Mouse (Mus musculus) v-Abl transformed pro-B cells (cell line): ENCODE measurements around the gene Olfr651.
"Not testable (repeated sequence)": the region's sequence is repeated elsewhere in the genome, so short reads cannot be mapped to it uniquely, and the experiment has no call there.

ENCODE experiments used
- in situ Hi-C, 2 experiments: fragments of 400-800 bp; cut with MboI; formaldehyde crosslinking; loops; one replicate each; pipeline ENCODE4 v1.15.1; 2025; ENCODE audit not compliant: unreplicated experiment in 2 of 2

The Olfr651 gene

GRCm38 (mm10) chr7:104549833-104550232, at the start of gene Olfr651:
Gene Olfr651 (plus strand): TSS chr7:104550133.
- in situ Hi-C loops, result no loop called here

GRCm38 (mm10) chr7:104501186-104501585, 48.7 kb upstream of the Olfr651 start:
- in situ Hi-C loops, result not testable (repeated sequence)

- in situ Hi-C loops, result no loop called here
These were observed 48.2 kb upstream of the Olfr651 start for GRCm38 (mm10) chr7:104501589-104502371.

GRCm38 (mm10) chr7:104507421-104508065, 42.4 kb upstream of the Olfr651 start, which contains the start of gene Trim30d:
Gene Trim30d (minus strand): TSS chr7:104507849.
- in situ Hi-C loops, result not testable (repeated sequence)

- in situ Hi-C loops, result no loop called here
These were observed 2.8 kb downstream of the Olfr651 start for GRCm38 (mm10) chr7:104552700-104553099.

- in situ Hi-C loops, result no loop called here
These were observed 10.7 kb downstream of the Olfr651 start, which contains the start of gene Olfr652 for GRCm38 (mm10) chr7:104560601-104561000. Gene Olfr652 (plus strand): TSS chr7:104560901.

- in situ Hi-C loops, result no loop called here
These were observed 27.1 kb downstream of the Olfr651 start, which contains the start of gene Olfr653 for GRCm38 (mm10) chr7:104577014-104577413. Gene Olfr653 (plus strand): TSS chr7:104577314.

- in situ Hi-C loops, result no loop called here
These were observed 30.9 kb downstream of the Olfr651 start for GRCm38 (mm10) chr7:104580846-104581245.

- in situ Hi-C loops, result no loop called here
These were observed 31.5 kb downstream of the Olfr651 start for GRCm38 (mm10) chr7:104581429-104581828.

GRCm38 (mm10) chr7:104586725-104587124, 36.8 kb downstream of the Olfr651 start, which contains the start of gene Olfr654:
Gene Olfr654 (plus strand): TSS chr7:104587025.
- in situ Hi-C loops, result no loop called here

- in situ Hi-C loops, result no loop called here
These were observed 38.3 kb downstream of the Olfr651 start for GRCm38 (mm10) chr7:104588274-104588673.

GRCm38 (mm10) chr7:104601679-104602078, 51.7 kb downstream of the Olfr651 start, which contains the start of gene Olfr655:
Gene Olfr655 (minus strand): TSS chr7:104601779.
- in situ Hi-C loops, result loop anchor here (5.0 to 25.0 kb wide), 8 partner anchors 154 to 911 kb away; partner anchors contain the start of genes Cnga4 (in 1 of the 2), Fam160a2 (in 1 of the 2), Olfr243 (in 1 of the 2) and Olfr649 (in 1 of the 2)

- in situ Hi-C loops, result loop anchor here (5.0 to 25.0 kb wide), 8 partner anchors 156 to 909 kb away; partner anchors contain the start of genes Cnga4 (in 1 of the 2), Fam160a2 (in 1 of the 2), Olfr243 (in 1 of the 2) and Olfr649 (in 1 of the 2)
These were observed 53.2 kb downstream of the Olfr651 start for GRCm38 (mm10) chr7:104603173-104603572.
